Mouse (Mus musculus) megakaryocyte, embryonic 14.5 days (primary cell): ENCODE data around the gene Vwf. TPM values are rescaled to one million over a fixed set of nuclear protein-coding genes. Genes with fewer than 3 reads are reported as not detected.

Experiments used
- H3K27me3 ChIP-seq: replicated peaks from 2 replicates; pipeline ENCODE3; 2012; ENCODE audit warnings: inconsistent platforms
- H3K36me3 ChIP-seq: replicated peaks from 2 replicates; pipeline ENCODE3; 2012; ENCODE audit warnings: low read length, inconsistent platforms, mixed read lengths
- H3K4me1 ChIP-seq: 2 replicates; pipeline ENCODE4 v1.6.1; 2012; ENCODE audit warnings: inconsistent platforms
- H3K4me3 ChIP-seq: replicated peaks from 2 replicates; pipeline ENCODE3; 2012; ENCODE audit warnings: moderate library complexity, mild to moderate bottlenecking, inconsistent platforms
- H3K9me3 ChIP-seq: 2 replicates; pipeline ENCODE4 v1.6.1; 2012; ENCODE audit warnings: inconsistent platforms
- FLI1 ChIP-seq: IDR thresholded peaks from 2 replicates; pipeline ENCODE4 v1.6.1; 2012; ENCODE audit warnings: low read length, inconsistent platforms, mixed read lengths
- GATA1 ChIP-seq: IDR thresholded peaks from 3 replicates; pipeline ENCODE4 v1.6.1; 2012; ENCODE audit warnings: mixed read lengths, low read length, inconsistent platforms, borderline replicate concordance
- polyA plus RNA-seq: library from polyadenylated mRNA; stranded (reverse); fragments of >175 nt; gene quantifications from 2 replicates; pipeline ENCODE4 v1.2.3, GENCODE M21; 2012; ENCODE audit warnings: low replicate concordance; ENCODE audit not compliant: insufficient read depth

The Vwf gene
- polyA plus RNA-seq, 1 experiment, result 373 TPM

- Histone ChIP-seq H3K4me1 (peaks cover 100% of the 10 kb centered on the region), H3K36me3 (peaks cover 100% of the 10 kb centered on the region), H3K27me3 (no peaks in the 10 kb centered on the region), H3K9me3 (no peaks in the 10 kb centered on the region), H3K4me3 (peak overlapping the region; percentile 80)
- no peak for TF ChIP-seq FLI1
- no peak for TF ChIP-seq GATA1
Observed at GRCm38 (mm10) chr6:125564812-125565281, 18.3 kb downstream of the Vwf start.

- Histone ChIP-seq H3K4me1 (peaks cover 100% of the 10 kb centered on the region), H3K9me3 (no peaks in the 10 kb centered on the region), H3K27me3 (no peaks in the 10 kb centered on the region), H3K4me3 (peak overlapping the region; percentile 42), H3K36me3 (peaks cover 100% of the 10 kb centered on the region)
- no peak for TF ChIP-seq GATA1
- no peak for TF ChIP-seq FLI1
Observed at GRCm38 (mm10) chr6:125565326-125565725, 18.8 kb downstream of the Vwf start.

GRCm38 (mm10) chr6:125566656-125567055, 20.1 kb downstream of the Vwf start:
- TF ChIP-seq GATA1 (no peak), FLI1 (no peak)
- H3K4me1 ChIP-seq, result peaks cover 98% of the 10 kb centered on the region
- H3K36me3 ChIP-seq, result peaks cover 98% of the 10 kb centered on the region
- no peaks in the 10 kb centered on the region for H3K27me3 ChIP-seq
- H3K4me3 ChIP-seq, result no peak overlapping the region
- H3K9me3 ChIP-seq, result no peaks in the 10 kb centered on the region

- no peaks in the 10 kb centered on the region for H3K9me3 ChIP-seq
- peak overlapping the region; percentile 76 for H3K4me3 ChIP-seq
- TF ChIP-seq GATA1 (no peak), FLI1 (no peak)
Observed at GRCm38 (mm10) chr6:125568381-125568780, 21.8 kb downstream of the Vwf start.

GRCm38 (mm10) chr6:125572291-125573188, 26.0 kb downstream of the Vwf start:
- peaks cover 94% of the 10 kb centered on the region for H3K36me3 ChIP-seq

More at GRCm38 (mm10) chr6:125568381-125568780, 21.8 kb downstream of the Vwf start:
- Histone ChIP-seq H3K36me3 (peaks cover 94% of the 10 kb centered on the region), H3K4me1 (peaks cover 93% of the 10 kb centered on the region), H3K27me3 (no peaks in the 10 kb centered on the region)

GRCm38 (mm10) chr6:125573189-125573928, 26.8 kb downstream of the Vwf start:
- Histone ChIP-seq H3K4me3 (peak overlapping the region; percentile 87), H3K36me3 (peaks cover 94% of the 10 kb centered on the region), H3K4me1 (peaks cover 93% of the 10 kb centered on the region), H3K9me3 (no peaks in the 10 kb centered on the region), H3K27me3 (no peaks in the 10 kb centered on the region)
- TF ChIP-seq GATA1 (no peak), FLI1 (no peak)

More at GRCm38 (mm10) chr6:125572291-125573188, 26.0 kb downstream of the Vwf start:
- Histone ChIP-seq H3K27me3 (no peaks in the 10 kb centered on the region), H3K9me3 (no peaks in the 10 kb centered on the region), H3K4me3 (peak overlapping the region; percentile 87), H3K4me1 (peaks cover 93% of the 10 kb centered on the region)
- TF ChIP-seq FLI1 (no peak), GATA1 (no peak)

GRCm38 (mm10) chr6:125575080-125575479, 28.5 kb downstream of the Vwf start:
- H3K4me1 ChIP-seq, result peaks cover 92% of the 10 kb centered on the region
- no peak overlapping the region for H3K4me3 ChIP-seq
- TF ChIP-seq GATA1 (no peak), FLI1 (no peak)
- H3K9me3 ChIP-seq, result no peaks in the 10 kb centered on the region
- H3K36me3 ChIP-seq, result peaks cover 94% of the 10 kb centered on the region
- no peaks in the 10 kb centered on the region for H3K27me3 ChIP-seq

- TF ChIP-seq FLI1, result no peak
- no peak for TF ChIP-seq GATA1
Observed at GRCm38 (mm10) chr6:125577301-125577700, 30.7 kb downstream of the Vwf start.

GRCm38 (mm10) chr6:125577882-125578646, 31.5 kb downstream of the Vwf start:
- peaks cover 100% of the 10 kb centered on the region for H3K36me3 ChIP-seq
- H3K9me3 ChIP-seq, result no peaks in the 10 kb centered on the region
- TF ChIP-seq FLI1 (no peak), GATA1 (no peak)
- H3K4me1 ChIP-seq, result peaks cover 98% of the 10 kb centered on the region
- no peaks in the 10 kb centered on the region for H3K27me3 ChIP-seq
- no peak overlapping the region for H3K4me3 ChIP-seq

More at GRCm38 (mm10) chr6:125577301-125577700, 30.7 kb downstream of the Vwf start:
- H3K27me3 ChIP-seq, result no peaks in the 10 kb centered on the region
- peaks cover 98% of the 10 kb centered on the region for H3K4me1 ChIP-seq
- no peaks in the 10 kb centered on the region for H3K9me3 ChIP-seq
- H3K36me3 ChIP-seq, result peaks cover 100% of the 10 kb centered on the region
- H3K4me3 ChIP-seq, result no peak overlapping the region
